Mouse (Mus musculus) neural tube, embryonic 15.5 days (tissue): ENCODE results near the gene Tmem267. TPM values are rescaled to one million over a fixed set of nuclear protein-coding genes. Genes with fewer than 3 reads are reported as not detected.
A peak's percentile ranks its signal among the peaks of the same experiment; 100 is the strongest.

Experiments
- ATAC-seq: fragments of 200-750 bp; cut with Nextera tagmentation; 2 replicates; pipeline ENCODE4 v1.8.0; 2017; ENCODE audit warnings: mild to moderate bottlenecking, moderate TSS enrichment, moderate library complexity; ENCODE audit not compliant: low FRiP score
- H3K27ac ChIP-seq: fragments of 300-500 bp; sonication (generic); replicated peaks from 2 replicates; pipeline ENCODE4 v1.5.1; 2015; ENCODE audit warnings: mild to moderate bottlenecking, inconsistent platforms
- H3K27me3 ChIP-seq: fragments of 300-500 bp; sonication (generic); replicated peaks from 2 replicates; pipeline ENCODE4 v1.6.1; 2015; ENCODE audit warnings: inconsistent platforms
- H3K36me3 ChIP-seq: fragments of 300-500 bp; sonication (generic); 2 replicates; pipeline ENCODE4 v1.6.1; 2015; ENCODE audit warnings: inconsistent platforms
- H3K4me1 ChIP-seq: fragments of 300-500 bp; sonication (generic); 2 replicates; pipeline ENCODE4 v1.6.1; 2015; ENCODE audit warnings: inconsistent platforms
- H3K4me2 ChIP-seq: fragments of 300-500 bp; sonication (generic); 2 replicates; pipeline ENCODE4 v1.6.1; 2015; ENCODE audit warnings: inconsistent platforms, mild to moderate bottlenecking, moderate library complexity
- H3K4me3 ChIP-seq: fragments of 300-500 bp; sonication (generic); replicated peaks from 2 replicates; pipeline ENCODE4 v1.5.1; 2015; ENCODE audit warnings: mild to moderate bottlenecking, inconsistent platforms
- H3K9ac ChIP-seq: fragments of 300-500 bp; sonication (generic); replicated peaks from 2 replicates; pipeline ENCODE4 v1.6.1; 2015; ENCODE audit warnings: mild to moderate bottlenecking, inconsistent platforms
- H3K9me3 ChIP-seq: fragments of 300-500 bp; sonication (generic); replicated peaks from 2 replicates; pipeline ENCODE4 v1.6.1; 2016; ENCODE audit warnings: inconsistent platforms
- WGBS: fragments of 180-500 bp; shearing (Covaris S2); methylation state at CpG from one replicate; pipeline ENCODE4 v1.1.7; 2015; ENCODE audit warnings: mixed read lengths; 5-methylcytosine and 5-hydroxymethylcytosine counted together
- polyA plus RNA-seq: library from polyadenylated mRNA; unstranded; fragments of >200 nt; fragmentation: Nextera tagmentation; extraction: Ambion mirVana; gene quantifications from 2 replicates; pipeline ENCODE4 v1.2.1, GENCODE M21; 2015

The Tmem267 gene
- polyA plus RNA-seq, 1 experiment from 2014 or later, result 5.0 TPM

GRCm38 (mm10) chr13:119649699-119650046, 161.8 kb downstream of the Tmem267 start:
- ATAC-seq, result 0 out of 2 replicates have a peak, but pooled peaks have one; percentile 31
- 78% methylated on average over 1 of the region's 1 CpGs for WGBS
- no peak overlapping the region for H3K9ac ChIP-seq

GRCm38 (mm10) chr13:119654734-119655133, 166.9 kb downstream of the Tmem267 start:
- 95% methylated on average over 2 of the region's 2 CpGs for whole genome bisulfite sequencing
- Histone ChIP-seq H3K4me1 (no peaks in the 10 kb centered on the region), H3K9ac (no peak overlapping the region), H3K9me3 (no peaks in the 10 kb centered on the region), H3K27ac (no peak overlapping the region), H3K4me3 (no peak overlapping the region), H3K27me3 (no peaks in the 10 kb centered on the region), H3K36me3 (no peaks in the 10 kb centered on the region), H3K4me2 (no peak overlapping the region)
- no peak for ATAC-seq

More at GRCm38 (mm10) chr13:119649699-119650046, 161.8 kb downstream of the Tmem267 start:
- Histone ChIP-seq H3K27ac (peak overlapping the region; percentile 34; the same call in 1 of the 2 replicates), H3K27me3 (no peaks in the 10 kb centered on the region), H3K4me2 (peak overlapping the region; percentile 9; the same call in 1 of the 2 replicates), H3K4me1 (no peaks in the 10 kb centered on the region), H3K36me3 (no peaks in the 10 kb centered on the region), H3K9me3 (no peaks in the 10 kb centered on the region), H3K4me3 (no peak overlapping the region)

- no peaks in the 10 kb centered on the region for H3K4me1 ChIP-seq
- 84% methylated on average over 2 of the region's 2 CpGs for WGBS
- ATAC-seq, result no peak
- no peaks in the 10 kb centered on the region for H3K27me3 ChIP-seq
- H3K9ac ChIP-seq, result no peak overlapping the region
- H3K27ac ChIP-seq, result no peak overlapping the region
- no peaks in the 10 kb centered on the region for H3K9me3 ChIP-seq
- no peak overlapping the region for H3K4me2 ChIP-seq
- H3K36me3 ChIP-seq, result no peaks in the 10 kb centered on the region
- no peak overlapping the region for H3K4me3 ChIP-seq
These were observed 168.4 kb downstream of the Tmem267 start for GRCm38 (mm10) chr13:119656246-119656645.

GRCm38 (mm10) chr13:119656846-119657416, 169.1 kb downstream of the Tmem267 start:
- Histone ChIP-seq H3K9ac (no peak overlapping the region), H3K4me1 (no peaks in the 10 kb centered on the region), H3K4me2 (no peak overlapping the region), H3K27me3 (no peaks in the 10 kb centered on the region), H3K36me3 (no peaks in the 10 kb centered on the region), H3K9me3 (no peaks in the 10 kb centered on the region), H3K4me3 (no peak overlapping the region), H3K27ac (no peak overlapping the region)
- no peak for ATAC-seq
- WGBS, result 89% methylated on average over 6 of the region's 6 CpGs

Other genes starting within 250 kb of the Tmem267 start
- 135 and 154 TPM in 2 replicates for gene Paip1, start 59.4 kb upstream of the Tmem267 start, polyA plus RNA-seq
- gene 4833420G17Rik, start 25.3 kb upstream of the Tmem267 start, polyA plus RNA-seq, result 77.8 and 83.5 TPM in 2 replicates
- gene 3110070M22Rik, start 344 bp downstream of the Tmem267 start, polyA plus RNA-seq, result 1.5 and 2.0 TPM in 2 replicates
- 0.29 and 0.41 TPM in 2 replicates for gene Ccl28, start 135.8 kb downstream of the Tmem267 start, polyA plus RNA-seq
- 443 and 497 TPM in 2 replicates for gene Hmgcs1, start 202.3 kb downstream of the Tmem267 start, polyA plus RNA-seq